Mouse (Mus musculus): Measurements from ENCODE around the gene Lrrc30. TPM values are rescaled to one million over a fixed set of nuclear protein-coding genes. Genes with fewer than 3 reads are reported as not detected.

Gene Lrrc30
- total RNA-seq (2021), result not detected

DNA sequence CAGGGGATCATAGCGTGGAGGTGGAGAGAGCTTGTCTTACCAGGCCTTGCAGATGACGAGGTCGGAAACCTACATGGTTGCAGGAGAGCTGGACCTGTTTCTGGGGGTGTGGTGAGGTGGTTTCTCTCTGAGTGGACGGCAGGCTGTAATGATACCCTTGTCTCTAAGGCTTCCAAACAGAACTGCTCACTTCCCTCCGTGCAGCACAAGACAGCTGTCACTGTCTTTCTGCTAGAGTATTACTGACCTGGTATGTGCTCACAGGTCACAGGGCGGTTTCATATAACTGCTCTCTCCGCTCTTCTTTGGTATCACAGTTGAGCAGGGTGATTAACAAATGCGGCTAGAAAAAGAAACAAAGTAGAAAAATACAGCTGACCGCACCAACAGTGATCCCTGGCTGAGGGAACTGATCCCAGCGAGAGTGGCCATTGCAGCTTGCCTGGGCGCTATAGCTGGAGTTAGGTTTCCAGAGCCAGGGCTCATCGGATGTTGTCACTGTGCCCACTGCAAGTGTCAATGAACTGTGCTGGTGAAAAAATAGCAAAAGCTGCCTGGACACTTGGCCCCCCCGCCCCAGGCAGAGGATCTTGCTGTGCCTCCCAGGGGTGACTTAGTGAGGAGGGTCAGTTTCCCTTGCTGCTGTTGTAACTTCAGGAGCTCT is at the start of gene Lrrc30:
Gene Lrrc30 (minus strand): TSS at position 48 of the 664 bp plus-strand sequence.
- DNase-seq (ENCODE audit: extremely low spot score in 1 of 2, low spot score in 1 of 2), result no peak

- no peak for DNase-seq (ENCODE audit: extremely low spot score in 1 of 2, low spot score in 1 of 2)
Observed at GRCm38 (mm10) chr17:67681084-67681483, 48.6 kb upstream of the Lrrc30 start.

- DNase-seq (ENCODE audit: extremely low spot score in 1 of 2, low spot score in 1 of 2), result no peak
Observed at GRCm38 (mm10) chr17:67678576-67678975, 46.1 kb upstream of the Lrrc30 start.

GRCm38 (mm10) chr17:67667981-67668380 is 35.5 kb upstream of the Lrrc30 start:
- peak; percentile 47 to 78 for DNase-seq (ENCODE audit: extremely low spot score in 1 of 2, low spot score in 1 of 2)

DNA sequence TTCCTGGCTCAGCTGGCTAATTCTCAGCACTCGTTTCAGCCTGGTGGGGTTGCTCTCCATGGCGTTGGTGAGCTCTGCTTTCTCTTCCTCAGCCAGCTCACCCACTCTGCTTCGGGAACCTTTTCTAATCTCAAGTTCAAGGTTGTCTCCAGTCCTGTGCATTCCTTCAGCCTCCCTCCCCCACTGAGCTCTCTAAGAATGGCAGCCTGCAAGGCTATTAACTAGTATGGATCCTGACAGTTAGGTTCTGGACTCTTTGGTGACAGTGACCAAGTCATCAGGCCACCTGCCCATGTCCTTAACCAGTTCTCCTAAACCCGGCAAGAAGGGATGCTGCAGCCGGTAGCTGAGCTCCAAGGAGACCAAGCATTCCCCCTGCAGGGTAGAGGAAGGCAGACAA is 34.5 kb upstream of the Lrrc30 start:
- DNase-seq (ENCODE audit: extremely low spot score in 1 of 2, low spot score in 1 of 2), result no peak

GRCm38 (mm10) chr17:67664299-67664698 is 31.8 kb upstream of the Lrrc30 start:
- no peak for DNase-seq (ENCODE audit: extremely low spot score in 1 of 2, low spot score in 1 of 2)

- DNase-seq (ENCODE audit: extremely low spot score in 1 of 2, low spot score in 1 of 2), result peak in 1 of 2 experiments; percentile 56
Observed at GRCm38 (mm10) chr17:67651506-67651905, 19.0 kb upstream of the Lrrc30 start.

- no peak for DNase-seq (ENCODE audit: extremely low spot score in 1 of 2, low spot score in 1 of 2)
Observed at GRCm38 (mm10) chr17:67641627-67642026, 9.1 kb upstream of the Lrrc30 start.

DNA sequence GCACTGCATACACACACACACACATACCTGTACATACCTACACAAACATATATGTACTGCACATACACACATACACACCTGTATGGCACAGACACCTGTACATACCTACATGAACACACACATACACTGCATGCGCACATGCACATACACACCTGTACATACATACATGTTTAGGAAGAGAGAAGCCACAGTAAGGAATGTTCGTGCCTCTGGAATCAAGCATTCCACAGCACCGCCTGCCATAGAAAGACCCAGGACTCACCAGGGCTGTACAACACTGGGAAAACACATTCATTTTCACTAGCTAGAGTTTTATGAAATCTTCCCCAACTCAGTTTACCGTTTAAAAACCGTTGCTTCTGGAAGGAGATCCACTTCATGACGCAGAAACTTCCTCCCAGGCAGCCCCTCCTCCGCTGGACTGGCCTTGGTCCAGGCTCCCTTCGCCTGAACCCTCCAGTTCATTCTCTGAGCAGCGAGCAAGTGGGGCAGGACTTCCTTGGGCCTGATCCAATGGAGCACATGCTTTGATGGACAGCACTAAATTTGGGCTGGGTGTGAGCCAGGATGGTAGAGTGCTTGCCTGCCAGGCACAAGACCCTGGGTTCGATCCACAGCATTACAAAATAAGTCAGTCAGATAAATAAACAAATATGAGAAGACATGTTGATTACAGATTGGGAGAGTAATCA is 5.7 kb upstream of the Lrrc30 start:
- no peak for DNase-seq (ENCODE audit: extremely low spot score in 1 of 2, low spot score in 1 of 2)

GRCm38 (mm10) chr17:67636951-67637350 is 4.4 kb upstream of the Lrrc30 start:
- no peak for DNase-seq (ENCODE audit: extremely low spot score in 1 of 2, low spot score in 1 of 2)

GRCm38 (mm10) chr17:67636304-67636703 is 3.8 kb upstream of the Lrrc30 start:
- no peak for DNase-seq (ENCODE audit: extremely low spot score in 1 of 2, low spot score in 1 of 2)

- no peak for DNase-seq (ENCODE audit: extremely low spot score in 1 of 2, low spot score in 1 of 2)
Observed at GRCm38 (mm10) chr17:67629746-67630145, 2.8 kb downstream of the Lrrc30 start.

DNA sequence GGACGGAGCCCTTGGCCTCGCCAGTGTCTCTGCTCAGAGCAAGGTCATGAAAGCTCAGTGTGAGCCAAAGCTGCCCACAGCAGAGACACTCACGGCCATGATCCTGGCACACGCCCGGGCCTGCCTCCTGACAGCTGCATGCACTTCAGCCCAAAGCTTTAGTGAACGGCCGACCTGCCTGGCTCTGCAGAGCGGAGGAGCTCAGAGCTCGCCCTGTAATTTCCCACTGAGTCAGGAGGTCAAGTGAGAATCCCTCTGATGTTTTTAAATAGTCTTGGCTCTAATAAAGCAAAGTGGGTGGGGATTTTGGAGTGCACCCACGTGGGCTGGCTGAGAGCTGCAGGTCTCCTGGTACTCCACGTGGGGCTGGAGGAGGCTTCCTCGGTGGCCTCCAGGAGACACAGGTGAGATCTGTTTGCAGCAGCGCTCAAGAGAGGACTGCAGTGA is 3.3 kb downstream of the Lrrc30 start:
- DNase-seq (ENCODE audit: extremely low spot score in 1 of 2, low spot score in 1 of 2), result no peak

- no peak for DNase-seq (ENCODE audit: extremely low spot score in 1 of 2, low spot score in 1 of 2)
Observed at GRCm38 (mm10) chr17:67628475-67628874, 4.0 kb downstream of the Lrrc30 start.

DNA sequence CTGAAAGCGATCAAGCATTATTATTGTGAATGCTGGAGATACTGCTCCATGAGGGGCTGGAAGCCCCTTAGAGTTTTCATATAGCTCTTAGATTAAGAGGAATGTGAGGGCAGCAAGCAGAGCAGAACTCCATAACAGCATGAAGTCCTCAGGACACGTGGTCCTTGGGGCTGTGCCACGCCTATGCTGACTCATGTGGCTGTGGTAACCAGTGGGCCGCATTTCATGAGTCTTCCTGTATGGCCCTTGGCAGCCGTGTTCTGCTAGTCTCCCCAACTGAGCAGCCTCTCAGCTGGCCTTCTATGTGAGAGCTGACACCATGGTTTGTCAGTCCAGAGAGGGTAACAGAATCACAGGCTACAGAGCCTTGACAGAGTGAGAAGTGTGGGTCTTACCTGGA is 7.1 kb downstream of the Lrrc30 start:
- no peak for DNase-seq (ENCODE audit: extremely low spot score in 1 of 2, low spot score in 1 of 2)

DNA sequence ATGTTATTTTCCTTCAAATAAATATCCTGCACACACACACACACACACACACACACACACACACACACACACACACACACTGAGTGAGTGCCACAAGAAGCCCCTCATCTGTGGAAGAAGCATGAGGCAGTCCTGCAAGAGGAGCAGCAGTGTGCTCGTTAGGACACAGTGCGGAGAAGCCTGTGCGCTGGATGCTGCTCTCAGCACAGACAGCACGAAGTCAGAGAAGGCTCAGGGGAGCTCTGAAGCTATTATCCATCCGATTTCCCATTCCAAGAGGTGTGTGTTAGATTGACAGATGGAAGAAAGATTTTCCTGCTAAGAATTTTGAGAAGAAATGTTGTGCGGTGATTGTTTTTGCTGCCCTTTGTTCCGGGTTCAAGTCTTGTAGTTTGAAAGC is 13.5 kb downstream of the Lrrc30 start:
- no peak for DNase-seq (ENCODE audit: extremely low spot score in 1 of 2, low spot score in 1 of 2)

GRCm38 (mm10) chr17:67614381-67614780 is 18.1 kb downstream of the Lrrc30 start:
- DNase-seq (ENCODE audit: extremely low spot score in 1 of 2, low spot score in 1 of 2), result no peak

DNA sequence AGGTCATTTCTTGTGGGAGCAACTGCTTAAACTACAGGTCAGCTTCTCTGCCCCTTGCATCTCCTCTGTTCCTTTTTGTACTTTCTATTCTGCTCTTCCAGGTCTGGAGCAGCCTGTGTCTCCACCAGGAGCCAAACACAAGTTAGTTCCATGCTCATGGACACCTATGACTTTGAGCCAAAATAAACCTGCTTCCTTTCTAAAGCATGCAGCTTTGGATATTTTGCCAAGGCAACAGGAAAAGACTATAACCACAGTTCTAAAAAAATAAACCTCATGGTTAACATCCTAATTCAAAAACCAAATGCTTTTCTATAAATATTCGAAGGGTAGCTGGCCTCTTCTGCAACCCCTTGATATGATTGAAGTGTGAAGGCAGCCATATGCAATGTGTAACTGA is 19.9 kb downstream of the Lrrc30 start:
- no peak for DNase-seq (ENCODE audit: extremely low spot score in 1 of 2, low spot score in 1 of 2)

- DNase-seq (ENCODE audit: extremely low spot score in 1 of 2, low spot score in 1 of 2), result no peak
Observed at GRCm38 (mm10) chr17:67612151-67612550, 20.4 kb downstream of the Lrrc30 start.

GRCm38 (mm10) chr17:67604446-67604845 is 28.1 kb downstream of the Lrrc30 start:
- DNase-seq (ENCODE audit: extremely low spot score in 1 of 2, low spot score in 1 of 2), result no peak

- no peak for DNase-seq (ENCODE audit: extremely low spot score in 1 of 2, low spot score in 1 of 2)
Observed at GRCm38 (mm10) chr17:67602556-67602955, 30.0 kb downstream of the Lrrc30 start.

DNA sequence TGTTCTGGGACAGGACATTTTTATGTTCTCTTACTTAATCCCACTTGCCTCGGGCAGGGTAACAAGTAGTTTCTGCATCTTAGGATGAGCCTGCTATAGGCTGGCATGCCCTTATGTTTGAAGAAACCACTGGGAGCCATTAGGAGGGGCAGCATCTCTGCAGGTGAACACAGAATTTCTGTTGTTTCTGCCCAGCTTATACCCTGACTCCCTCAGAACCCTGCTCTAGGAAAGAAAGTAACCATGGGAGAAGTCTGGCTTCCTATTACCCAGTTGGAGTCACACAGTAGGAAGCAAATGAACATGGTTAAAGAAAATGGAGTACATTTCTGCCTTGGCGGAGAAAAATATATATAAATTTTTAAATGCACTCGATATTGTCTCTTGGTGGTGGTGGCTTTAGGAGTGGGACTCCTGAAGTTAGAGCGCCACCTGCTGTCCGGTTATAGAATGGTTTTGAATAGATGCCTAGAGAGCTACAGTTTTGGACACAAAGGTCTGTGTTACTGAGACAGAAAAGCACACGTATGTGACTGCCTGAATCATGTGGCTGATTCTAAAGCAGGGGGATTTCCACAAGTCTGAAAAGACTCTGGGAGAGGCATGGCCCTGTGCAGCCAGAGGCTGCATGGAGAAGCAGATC is 47.5 kb downstream of the Lrrc30 start:
- peak; percentile 69 to 96 for DNase-seq (ENCODE audit: extremely low spot score in 1 of 2, low spot score in 1 of 2)
